Mouse (Mus musculus): Measurements from ENCODE around the gene Gcnt1. TPM values are rescaled to one million over a fixed set of nuclear protein-coding genes. Genes with fewer than 3 reads are reported as not detected.

The Gcnt1 gene
- polyA plus RNA-seq, 1 experiment from 2014 or later, result 7.8 TPM

DNA sequence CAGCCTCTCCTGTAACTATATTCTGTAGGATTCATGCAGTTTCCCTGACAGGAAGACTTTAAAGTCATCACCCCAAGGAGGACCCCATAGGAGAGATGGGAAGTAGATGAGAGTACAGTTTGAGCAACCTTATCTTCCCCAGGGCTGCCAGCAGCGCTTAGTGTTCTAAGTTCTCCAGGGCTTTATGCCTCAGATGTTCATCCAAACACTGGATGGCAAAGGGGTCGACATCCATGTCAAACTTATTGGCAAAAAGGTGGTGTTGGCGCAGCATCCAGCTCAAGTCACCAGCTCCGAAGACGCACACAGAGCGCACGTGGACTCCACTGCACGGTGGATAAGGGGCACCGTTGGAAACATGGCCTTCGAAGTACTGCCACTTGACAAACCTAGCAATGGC, 43.7 kb downstream of the Gcnt1 start:
- DNase-seq (ENCODE audit: low spot score), result no peak
- no peaks in the 10 kb centered on the region for H3K9me3 ChIP-seq (ENCODE audit: control insufficient read depth, low read length)
- H3K9ac ChIP-seq (ENCODE audit: low read depth, low read length), result no peak overlapping the region
- WGBS, result 99% methylated on average over 10 of the region's 10 CpGs
- H3K4me2 ChIP-seq (ENCODE audit: low read depth, low read length), result no peak overlapping the region
- no peaks in the 10 kb centered on the region for H3K36me3 ChIP-seq (ENCODE audit: control insufficient read depth, insufficient read depth, low read length)
- no peak overlapping the region for H3K27ac ChIP-seq (replicated peaks; ENCODE audit: low read depth, low read length)
- H3K4me1 ChIP-seq (ENCODE audit: control insufficient read depth, insufficient read depth, low read length), result no peaks in the 10 kb centered on the region
- no peak for ATAC-seq (ENCODE audit: low read depth)
- no peaks in the 10 kb centered on the region for H3K27me3 ChIP-seq (replicated peaks; ENCODE audit: control insufficient read depth, insufficient read depth, low read length)
- H3K4me3 ChIP-seq (ENCODE audit: low read depth, low read length), result no peak overlapping the region

DNA sequence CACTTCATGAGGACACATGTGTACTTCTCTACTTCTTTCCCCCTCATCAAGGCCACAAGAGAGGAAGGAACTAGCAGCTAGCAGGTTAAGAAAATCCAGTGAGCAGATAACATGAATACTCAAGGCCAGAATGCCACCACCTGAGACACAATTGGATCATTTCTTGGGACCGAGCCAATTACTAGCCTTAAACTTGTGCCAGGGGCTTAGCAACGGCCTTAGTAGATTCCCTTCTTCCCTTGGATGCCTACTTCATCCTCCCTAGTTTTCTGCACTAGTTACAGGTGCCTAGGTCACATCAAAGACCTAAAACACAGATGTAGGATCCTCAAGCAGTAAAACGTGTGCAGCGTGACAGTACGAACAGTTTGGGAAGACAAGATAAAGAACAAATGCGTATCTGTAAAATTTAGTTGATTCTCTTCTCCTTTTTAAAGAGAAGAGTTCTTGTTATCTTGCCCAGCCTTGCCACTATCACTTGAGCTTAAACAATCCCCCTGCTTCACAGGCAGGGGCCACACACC, 44.7 kb downstream of the Gcnt1 start:
- Histone ChIP-seq H3K9ac (ENCODE audit: low read depth, low read length) (no peak overlapping the region), H3K4me2 (ENCODE audit: low read depth, low read length) (no peak overlapping the region), H3K36me3 (ENCODE audit: control insufficient read depth, insufficient read depth, low read length) (no peaks in the 10 kb centered on the region), H3K9me3 (ENCODE audit: control insufficient read depth, low read length) (no peaks in the 10 kb centered on the region), H3K27ac (replicated peaks; ENCODE audit: low read depth, low read length) (no peak overlapping the region), H3K27me3 (replicated peaks; ENCODE audit: control insufficient read depth, insufficient read depth, low read length) (no peaks in the 10 kb centered on the region), H3K4me1 (ENCODE audit: control insufficient read depth, insufficient read depth, low read length) (no peaks in the 10 kb centered on the region), H3K4me3 (ENCODE audit: low read depth, low read length) (no peak overlapping the region)
- DNase-seq (ENCODE audit: low spot score) (no peak), ATAC-seq (ENCODE audit: low read depth) (no peak)
- WGBS, result 87% methylated on average over 6 of the region's 6 CpGs

DNA sequence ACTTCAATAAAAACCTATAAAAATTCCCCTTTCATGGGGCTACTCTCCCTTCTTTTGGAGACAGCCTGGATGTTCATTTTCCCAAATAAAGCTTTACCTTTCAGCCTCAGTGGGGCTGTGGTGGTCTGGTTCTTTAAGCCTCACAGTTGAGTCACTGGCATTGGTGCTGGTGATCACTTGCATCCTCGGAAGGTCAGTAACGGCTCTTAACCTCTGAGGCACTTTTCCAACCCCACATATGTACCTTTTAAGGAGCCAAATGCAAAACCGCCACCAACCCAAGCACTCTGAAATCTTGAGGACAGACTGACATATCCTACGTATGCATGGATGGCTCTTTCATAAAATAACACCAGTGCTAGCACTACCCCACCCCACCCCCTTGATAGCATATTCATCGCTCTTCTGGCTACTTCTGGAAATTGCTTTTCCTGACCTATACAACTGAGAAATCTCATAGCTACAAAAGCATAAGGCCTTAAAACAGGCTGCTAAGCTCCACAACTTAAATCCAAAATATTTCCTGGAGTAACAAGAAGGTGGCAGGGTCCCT, 48.9 kb downstream of the Gcnt1 start:
- no peaks in the 10 kb centered on the region for H3K36me3 ChIP-seq (ENCODE audit: control insufficient read depth, insufficient read depth, low read length)
- no peak overlapping the region for H3K4me2 ChIP-seq (ENCODE audit: low read depth, low read length)
- DNase-seq (ENCODE audit: low spot score) (no peak), ATAC-seq (ENCODE audit: low read depth) (no peak)
- WGBS, result 84% methylated on average over 5 of the region's 5 CpGs
- no peaks in the 10 kb centered on the region for H3K27me3 ChIP-seq (replicated peaks; ENCODE audit: control insufficient read depth, insufficient read depth, low read length)
- H3K4me1 ChIP-seq (ENCODE audit: control insufficient read depth, insufficient read depth, low read length), result no peaks in the 10 kb centered on the region
- no peak overlapping the region for H3K9ac ChIP-seq (ENCODE audit: low read depth, low read length)
- H3K4me3 ChIP-seq (ENCODE audit: low read depth, low read length), result no peak overlapping the region
- H3K9me3 ChIP-seq (ENCODE audit: control insufficient read depth, low read length), result no peaks in the 10 kb centered on the region
- no peak overlapping the region for H3K27ac ChIP-seq (replicated peaks; ENCODE audit: low read depth, low read length)

DNA sequence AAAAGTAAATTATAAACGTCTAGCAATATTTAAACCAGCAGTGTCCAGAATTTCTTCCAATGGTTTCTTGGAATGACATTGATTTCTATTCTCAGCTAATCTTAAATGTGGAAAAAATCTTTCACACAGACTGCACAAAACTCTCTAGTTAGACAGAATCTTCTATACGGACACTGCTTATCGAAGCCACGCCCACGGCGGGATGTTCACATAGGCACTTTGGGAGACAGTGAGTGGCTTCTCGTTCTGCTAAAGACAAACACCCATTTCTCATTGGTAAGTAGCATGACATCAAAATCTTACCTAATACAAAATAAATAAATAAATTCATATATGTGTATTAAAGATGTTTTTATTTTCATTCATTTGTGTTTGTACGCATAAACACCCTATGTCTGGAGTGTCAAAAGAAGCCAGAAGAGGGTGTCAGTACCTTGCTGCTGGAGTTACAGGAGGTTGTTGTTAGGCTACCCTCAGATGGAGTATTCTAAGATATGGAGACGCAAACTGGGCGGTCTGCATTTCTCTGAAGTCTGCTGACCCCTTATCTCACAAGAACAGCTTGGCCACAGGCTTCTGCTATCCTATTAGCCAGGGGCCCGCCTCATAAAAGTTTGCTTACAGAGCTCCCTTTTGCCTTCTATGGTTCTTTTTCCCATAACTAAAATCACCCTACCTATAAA, 49.5 kb downstream of the Gcnt1 start:
- WGBS, result 87% methylated on average over 11 of the region's 11 CpGs
- Histone ChIP-seq H3K27ac (replicated peaks; ENCODE audit: low read depth, low read length) (no peak overlapping the region), H3K4me1 (ENCODE audit: control insufficient read depth, insufficient read depth, low read length) (no peaks in the 10 kb centered on the region), H3K9me3 (ENCODE audit: control insufficient read depth, low read length) (no peaks in the 10 kb centered on the region), H3K4me3 (ENCODE audit: low read depth, low read length) (no peak overlapping the region), H3K9ac (ENCODE audit: low read depth, low read length) (no peak overlapping the region), H3K4me2 (ENCODE audit: low read depth, low read length) (no peak overlapping the region), H3K27me3 (replicated peaks; ENCODE audit: control insufficient read depth, insufficient read depth, low read length) (no peaks in the 10 kb centered on the region), H3K36me3 (ENCODE audit: control insufficient read depth, insufficient read depth, low read length) (no peaks in the 10 kb centered on the region)
- ATAC-seq (ENCODE audit: low read depth) (no peak), DNase-seq (ENCODE audit: low spot score) (no peak)

DNA sequence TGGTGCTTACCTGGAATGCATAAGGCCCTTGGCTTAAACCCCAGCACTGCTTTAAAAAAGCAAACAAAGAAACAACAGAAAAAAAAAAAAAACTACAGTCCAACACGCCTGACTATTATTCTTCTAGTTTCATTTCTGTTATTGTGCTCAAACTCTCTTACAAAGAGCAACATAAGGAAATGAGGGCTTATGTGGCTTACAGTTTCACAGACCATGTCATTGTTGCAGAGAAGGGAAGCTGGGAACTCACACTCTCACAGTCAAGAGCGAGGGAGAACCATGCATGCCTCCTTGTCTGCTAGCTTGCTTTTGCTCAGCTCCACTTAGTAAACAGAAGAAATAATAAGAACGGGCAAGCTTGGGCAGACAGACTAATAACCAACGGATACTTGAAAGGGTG, 52.9 kb downstream of the Gcnt1 start:
- Histone ChIP-seq H3K27me3 (replicated peaks; ENCODE audit: control insufficient read depth, insufficient read depth, low read length) (no peaks in the 10 kb centered on the region), H3K4me2 (ENCODE audit: low read depth, low read length) (no peak overlapping the region), H3K4me1 (ENCODE audit: control insufficient read depth, insufficient read depth, low read length) (no peaks in the 10 kb centered on the region), H3K9ac (ENCODE audit: low read depth, low read length) (no peak overlapping the region), H3K9me3 (ENCODE audit: control insufficient read depth, low read length) (no peaks in the 10 kb centered on the region), H3K27ac (replicated peaks; ENCODE audit: low read depth, low read length) (no peak overlapping the region), H3K4me3 (ENCODE audit: low read depth, low read length) (no peak overlapping the region), H3K36me3 (ENCODE audit: control insufficient read depth, insufficient read depth, low read length) (no peaks in the 10 kb centered on the region)
- 84% methylated on average over 4 of the region's 4 CpGs for WGBS
- no peak for DNase-seq (ENCODE audit: low spot score)
- ATAC-seq (ENCODE audit: low read depth), result no peak

DNA sequence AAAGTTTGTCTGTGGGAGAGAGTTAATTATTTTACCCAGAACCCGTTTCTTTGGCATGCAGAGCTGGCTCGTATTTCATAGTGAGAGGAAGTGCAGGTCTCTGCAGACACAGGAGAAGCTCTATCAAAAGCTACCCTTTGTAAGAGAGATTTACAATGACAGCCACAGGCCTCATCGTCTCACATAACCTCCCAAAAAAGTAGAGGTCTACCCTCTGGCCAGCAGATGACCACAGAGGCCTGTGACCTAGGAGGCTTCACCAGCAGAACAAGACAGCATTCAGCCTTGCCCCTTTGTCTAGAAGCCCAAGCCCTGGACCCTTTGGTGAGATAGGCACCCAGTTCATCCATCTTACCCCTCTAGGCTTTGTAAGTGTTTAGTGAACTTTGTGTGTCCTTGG, 53.9 kb downstream of the Gcnt1 start:
- no peak overlapping the region for H3K4me2 ChIP-seq (ENCODE audit: low read depth, low read length)
- no peaks in the 10 kb centered on the region for H3K9me3 ChIP-seq (ENCODE audit: control insufficient read depth, low read length)
- 22% methylated on average over 3 of the region's 3 CpGs for WGBS
- ATAC-seq (ENCODE audit: low read depth) (no peak), DNase-seq (ENCODE audit: low spot score) (no peak)
- no peaks in the 10 kb centered on the region for H3K36me3 ChIP-seq (ENCODE audit: control insufficient read depth, insufficient read depth, low read length)
- no peaks in the 10 kb centered on the region for H3K4me1 ChIP-seq (ENCODE audit: control insufficient read depth, insufficient read depth, low read length)
- no peak overlapping the region for H3K4me3 ChIP-seq (ENCODE audit: low read depth, low read length)
- no peak overlapping the region for H3K9ac ChIP-seq (ENCODE audit: low read depth, low read length)
- no peak overlapping the region for H3K27ac ChIP-seq (replicated peaks; ENCODE audit: low read depth, low read length)
- H3K27me3 ChIP-seq (replicated peaks; ENCODE audit: control insufficient read depth, insufficient read depth, low read length), result no peaks in the 10 kb centered on the region

DNA sequence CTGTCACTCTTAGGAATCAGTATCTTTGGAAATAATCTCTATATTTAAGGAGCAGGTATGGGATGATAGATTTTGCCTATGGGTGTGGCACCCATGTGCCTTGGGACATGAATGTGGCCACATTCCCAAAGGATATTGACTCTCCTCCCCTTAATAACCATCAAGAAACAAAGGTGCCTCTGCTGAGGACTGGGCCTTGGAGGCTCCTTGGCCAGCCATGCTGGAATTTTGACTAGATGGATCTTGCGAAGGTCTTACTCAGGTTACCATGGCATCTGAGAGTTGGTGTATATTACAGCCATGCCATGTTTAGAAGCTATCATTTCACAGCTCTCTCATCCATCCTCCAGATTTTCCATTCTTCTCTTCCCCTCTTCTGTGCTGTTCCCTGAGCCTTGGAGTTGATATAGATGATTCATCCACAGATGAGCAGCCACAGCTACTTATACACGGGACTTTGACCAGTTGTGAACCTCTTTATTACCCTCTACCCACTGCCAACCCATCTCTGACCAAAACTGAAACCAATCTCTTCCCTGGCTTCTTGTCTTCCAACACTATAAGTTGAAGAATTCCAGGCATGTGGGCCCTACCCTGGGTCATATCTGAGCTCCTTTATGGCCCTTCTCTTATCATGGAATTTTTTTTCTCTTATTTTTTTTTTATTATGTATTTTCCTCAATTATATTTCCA, 56.2 kb downstream of the Gcnt1 start:
- Histone ChIP-seq H3K9me3 (ENCODE audit: control insufficient read depth, low read length) (no peaks in the 10 kb centered on the region), H3K4me1 (ENCODE audit: control insufficient read depth, insufficient read depth, low read length) (no peaks in the 10 kb centered on the region), H3K9ac (ENCODE audit: low read depth, low read length) (no peak overlapping the region), H3K4me3 (ENCODE audit: low read depth, low read length) (no peak overlapping the region), H3K4me2 (ENCODE audit: low read depth, low read length) (no peak overlapping the region), H3K36me3 (ENCODE audit: control insufficient read depth, insufficient read depth, low read length) (no peaks in the 10 kb centered on the region), H3K27me3 (replicated peaks; ENCODE audit: control insufficient read depth, insufficient read depth, low read length) (no peaks in the 10 kb centered on the region), H3K27ac (replicated peaks; ENCODE audit: low read depth, low read length) (no peak overlapping the region)
- WGBS, result 91% methylated on average over 2 of the region's 2 CpGs
- ATAC-seq (ENCODE audit: low read depth) (no peak), DNase-seq (ENCODE audit: low spot score) (no peak)

DNA sequence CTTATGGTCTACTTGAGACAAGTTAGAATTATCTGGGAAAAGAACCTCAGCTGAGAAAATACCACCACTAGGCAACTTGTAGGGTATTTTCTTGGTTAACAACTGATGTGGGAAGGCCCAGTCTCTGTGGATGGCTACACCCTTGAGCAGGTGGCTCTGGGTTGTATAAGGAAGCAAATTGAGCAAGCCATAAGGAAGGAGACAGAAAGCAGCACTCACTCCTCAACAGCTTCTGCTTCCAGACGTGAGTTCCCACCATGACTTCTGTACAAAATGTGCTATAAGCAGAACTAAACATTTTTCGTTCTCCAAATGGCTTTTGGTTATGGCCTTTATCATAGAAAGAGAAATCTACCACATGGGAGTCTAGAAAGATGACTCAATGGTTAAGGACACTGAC, 58.2 kb downstream of the Gcnt1 start:
- no peaks in the 10 kb centered on the region for H3K9me3 ChIP-seq (ENCODE audit: control insufficient read depth, low read length)
- no peaks in the 10 kb centered on the region for H3K27me3 ChIP-seq (replicated peaks; ENCODE audit: control insufficient read depth, insufficient read depth, low read length)
- ATAC-seq (ENCODE audit: low read depth) (no peak), DNase-seq (ENCODE audit: low spot score) (no peak)
- H3K36me3 ChIP-seq (ENCODE audit: control insufficient read depth, insufficient read depth, low read length), result no peaks in the 10 kb centered on the region
- H3K4me3 ChIP-seq (ENCODE audit: low read depth, low read length), result no peak overlapping the region
- H3K4me2 ChIP-seq (ENCODE audit: low read depth, low read length), result no peak overlapping the region
- no peak overlapping the region for H3K27ac ChIP-seq (replicated peaks; ENCODE audit: low read depth, low read length)
- H3K9ac ChIP-seq (ENCODE audit: low read depth, low read length), result no peak overlapping the region
- H3K4me1 ChIP-seq (ENCODE audit: control insufficient read depth, insufficient read depth, low read length), result no peaks in the 10 kb centered on the region
- WGBS, result 83% methylated on average over 2 of the region's 2 CpGs

All from embryonic facial prominence, embryonic 14.5 days (tissue).